Mouse (Mus musculus) liver, postnatal 0 days (tissue): ENCODE results near the gene Fam118b.

ENCODE experiments used
- CTCF ChIP-seq: sonication (generic); IDR thresholded peaks from 2 replicates; pipeline ENCODE4 v1.5.1; 2016; ENCODE audit warnings: antibody characterized with exemption, low read depth
- EP300 ChIP-seq: IDR thresholded peaks from 2 replicates; pipeline ENCODE4 v1.6.1; 2016; ENCODE audit warnings: antibody characterized with exemption, low read depth, mild to moderate bottlenecking

DNA sequence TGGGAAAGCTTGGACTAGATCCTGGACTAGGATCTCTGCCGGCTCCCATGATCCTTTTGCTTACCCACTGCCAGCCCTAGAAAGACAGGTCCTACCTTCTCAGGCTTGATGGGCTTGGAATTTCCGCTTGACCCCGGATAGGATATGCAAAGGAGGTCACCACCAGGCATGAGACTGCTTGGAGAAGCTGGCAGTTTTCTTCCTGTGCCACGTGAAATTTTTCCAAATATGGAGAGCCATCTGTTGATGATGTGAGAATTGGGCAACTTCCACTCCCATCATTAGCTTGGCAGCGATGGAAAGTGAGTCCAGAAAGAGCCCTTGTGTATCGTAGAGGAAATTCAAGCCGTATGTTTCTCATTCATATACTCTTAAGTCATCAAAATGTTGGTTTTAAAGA lies 39.9 kb upstream of the Fam118b start:
- TF ChIP-seq CTCF (no peak), EP300 (no peak)
